Mouse (Mus musculus) hematopoietic stem cell, adult 5-6 weeks (primary cell): ENCODE measurements at regions not wholly inside any gene's neighbourhood (a gene's known extent, or its start where the extent isn't known, plus 50 kb on each side); places are given as distances from the start of the nearest gene placed in this dataset.
A peak's percentile ranks its signal among the peaks of the same experiment; 100 is the strongest.

Experiments
- ATAC-seq, 2 experiments: fragments of 125-278 bp in 1 of 2; replicated peaks in 1 of 2; 2 replicates each; pipeline ENCODE4 v1.8.0; 2016 to 2017; ENCODE audit warnings: inconsistent platforms in 2 of 2, mild to moderate bottlenecking in 2 of 2, moderate number of reproducible peaks in 2 of 2, low read depth in 1 of 2, moderate TSS enrichment in 1 of 2; ENCODE audit not compliant: low FRiP score in 2 of 2, poor library complexity in 2 of 2, severe bottlenecking in 2 of 2, insufficient read depth in 1 of 2, low TSS enrichment in 1 of 2

- ATAC-seq, result no peak
Measured at GRCm38 (mm10) chr11:79751751-79752716, 161.0 kb downstream of the Rab11fip4 start.

- no peak for ATAC-seq
Measured at GRCm38 (mm10) chr11:79750943-79751342, 159.9 kb downstream of the Rab11fip4 start.

DNA sequence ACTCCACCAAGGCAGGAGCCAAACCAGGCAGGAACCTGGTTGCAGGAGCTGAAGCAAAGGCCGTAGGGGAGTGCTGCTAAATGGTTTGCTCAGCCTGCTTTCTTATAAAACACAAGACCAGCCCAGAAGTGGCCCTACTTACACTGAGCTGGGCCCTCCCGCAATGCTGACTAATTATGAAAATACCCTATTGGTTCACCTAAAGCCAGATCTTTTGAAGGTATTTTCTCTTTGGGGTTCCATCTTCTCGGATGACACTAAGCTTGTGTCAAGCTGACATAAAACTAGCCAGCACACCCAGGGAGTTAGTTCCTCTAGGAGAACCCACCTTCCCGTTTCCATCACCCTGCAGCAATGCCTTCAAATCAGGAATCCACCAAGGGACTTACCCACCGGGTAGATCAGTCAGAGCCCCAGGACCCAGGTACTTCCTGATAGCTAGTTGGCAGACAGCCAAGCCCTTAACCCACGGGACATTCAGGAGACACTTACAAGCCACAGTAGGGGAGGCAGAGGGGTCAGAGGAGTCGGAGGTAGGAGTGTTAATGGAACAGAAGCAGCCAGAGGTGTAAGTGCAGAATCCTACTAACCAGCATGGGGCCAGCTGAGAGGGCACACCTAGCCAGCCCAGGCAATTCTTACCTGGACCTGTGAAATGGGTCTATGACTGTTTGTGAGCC is 158.9 kb downstream of the Rab11fip4 start:
- peak in 1 of 2 experiments; percentile 37; a peak in 1 of 4 replicates for ATAC-seq

DNA sequence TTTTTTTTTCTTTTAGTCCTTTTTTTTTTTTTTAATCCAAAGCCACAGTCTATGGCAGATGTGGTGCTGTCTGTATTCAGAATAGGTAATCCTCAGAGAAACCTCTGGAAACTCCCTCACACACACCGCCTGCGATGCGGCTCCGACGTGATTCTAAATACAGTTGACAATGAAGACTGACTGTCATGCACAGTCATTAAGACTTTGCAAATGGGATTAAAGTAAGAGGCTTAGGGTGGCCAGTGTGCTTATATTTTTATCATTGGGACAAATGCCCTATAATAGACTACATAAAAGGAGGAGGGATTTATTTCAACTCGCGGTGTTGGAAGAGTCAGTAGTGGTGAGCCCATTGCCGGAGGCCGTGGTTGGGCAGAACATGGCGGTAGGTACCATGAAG is 158.1 kb downstream of the Rab11fip4 start:
- ATAC-seq, result no peak

- ATAC-seq, result no peak
Measured at GRCm38 (mm10) chr11:79748606-79749125, 157.7 kb downstream of the Rab11fip4 start.

DNA sequence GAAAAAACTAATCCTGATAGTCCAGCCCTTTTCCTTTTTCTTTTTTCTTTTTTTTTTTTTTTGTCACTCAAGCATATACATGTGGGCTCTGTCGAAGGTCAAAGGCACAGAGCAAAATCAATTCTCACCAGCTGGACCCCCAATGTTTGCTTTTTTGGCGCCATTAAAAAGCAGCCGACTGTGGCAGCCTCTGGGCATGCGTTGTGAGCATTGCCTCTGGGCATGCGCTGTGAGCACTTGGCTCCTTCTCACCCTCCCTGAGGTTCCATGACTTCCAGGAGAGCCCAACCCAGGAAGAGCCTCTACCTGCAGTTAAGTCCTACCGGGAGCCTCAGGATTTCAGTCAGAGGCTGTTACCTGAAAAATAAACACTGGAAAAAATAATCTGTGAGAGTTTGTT is 156.8 kb downstream of the Rab11fip4 start:
- no peak for ATAC-seq
